Mouse (Mus musculus) MEL-GATA-1-ER (cell line): Measurements from ENCODE around the gene Impad1.

ENCODE experiments used
- DNase-seq: peaks from one replicate; pipeline ENCODE4 v3.0.0-alpha.2; 2012; ENCODE audit warnings: low read depth; ENCODE audit errors: extremely low read depth

The Impad1 gene

GRCm38 (mm10) chr4:4792992-4793834 is at the start of gene Impad1:
Impad1 (minus strand) TSS chr4:4793355.
- peak; percentile 60 for DNase-seq

GRCm38 (mm10) chr4:4840145-4840544 is 47.0 kb upstream of the Impad1 start:
- no peak for DNase-seq

GRCm38 (mm10) chr4:4833789-4834295 is 40.7 kb upstream of the Impad1 start:
- no peak for DNase-seq

- no peak for DNase-seq
Measured at GRCm38 (mm10) chr4:4828131-4828530, 35.0 kb upstream of the Impad1 start.

GRCm38 (mm10) chr4:4822119-4822518 is 29.0 kb upstream of the Impad1 start:
- no peak for DNase-seq

- peak; percentile 24 for DNase-seq
Measured at GRCm38 (mm10) chr4:4792141-4792991, 789 bp downstream of the Impad1 start.

- peak; percentile 21 for DNase-seq
Measured at GRCm38 (mm10) chr4:4791180-4791579, 2.0 kb downstream of the Impad1 start.

GRCm38 (mm10) chr4:4785169-4785568 is 8.0 kb downstream of the Impad1 start:
- DNase-seq: no peak

GRCm38 (mm10) chr4:4784305-4784704 is 8.8 kb downstream of the Impad1 start:
- no peak for DNase-seq

- no peak for DNase-seq
Measured at GRCm38 (mm10) chr4:4783686-4783957, 9.5 kb downstream of the Impad1 start.

GRCm38 (mm10) chr4:4782882-4783685 is 10.1 kb downstream of the Impad1 start:
- DNase-seq: no peak

- DNase-seq: no peak
Measured at GRCm38 (mm10) chr4:4779265-4779770, 13.8 kb downstream of the Impad1 start.

GRCm38 (mm10) chr4:4771523-4772114 is 21.5 kb downstream of the Impad1 start:
- no peak for DNase-seq

GRCm38 (mm10) chr4:4765806-4766205 is 27.3 kb downstream of the Impad1 start:
- no peak for DNase-seq

- DNase-seq: no peak
Measured at GRCm38 (mm10) chr4:4758376-4758775, 34.8 kb downstream of the Impad1 start.

GRCm38 (mm10) chr4:4729427-4729826 is 63.7 kb downstream of the Impad1 start:
- peak; percentile 13 for DNase-seq

- no peak for DNase-seq
Measured at GRCm38 (mm10) chr4:4726241-4726776, 66.8 kb downstream of the Impad1 start.

- DNase-seq: no peak
Measured at GRCm38 (mm10) chr4:4723821-4724220, 69.3 kb downstream of the Impad1 start.

GRCm38 (mm10) chr4:4722081-4722480 is 71.1 kb downstream of the Impad1 start:
- DNase-seq: no peak

GRCm38 (mm10) chr4:4717763-4718347 is 75.3 kb downstream of the Impad1 start:
- no peak for DNase-seq
